Mouse (Mus musculus): Measurements from ENCODE around the gene Specc1. TPM values are rescaled to one million over a fixed set of nuclear protein-coding genes. Genes with fewer than 3 reads are reported as not detected.

Specc1 gene
- total RNA-seq, 2 experiments from 2014 or later, result 16.3 to 22.4 TPM

DNA sequence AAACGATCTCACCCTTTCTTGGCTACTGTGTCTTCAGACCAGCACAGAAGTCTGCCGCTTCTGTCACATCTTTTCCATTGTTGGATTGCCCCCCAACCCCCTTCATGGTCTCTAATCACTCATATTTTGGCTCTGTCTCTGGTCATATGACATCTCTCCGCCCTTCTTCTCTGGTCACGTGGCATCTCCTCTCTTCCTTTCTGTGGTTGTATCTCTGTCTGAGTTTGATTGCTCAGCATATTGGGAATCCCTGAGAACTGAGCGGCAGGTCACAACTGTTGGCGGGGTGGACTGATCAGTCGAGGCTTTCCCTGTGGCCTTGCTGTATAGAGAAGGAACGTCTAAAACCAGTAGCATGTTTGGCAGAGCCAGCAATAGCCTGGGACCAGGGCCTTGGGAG, 10.5 kb downstream of the Specc1 start:
- DNase-seq (ENCODE audit: low spot score in 2 of 2), result no peak

DNA sequence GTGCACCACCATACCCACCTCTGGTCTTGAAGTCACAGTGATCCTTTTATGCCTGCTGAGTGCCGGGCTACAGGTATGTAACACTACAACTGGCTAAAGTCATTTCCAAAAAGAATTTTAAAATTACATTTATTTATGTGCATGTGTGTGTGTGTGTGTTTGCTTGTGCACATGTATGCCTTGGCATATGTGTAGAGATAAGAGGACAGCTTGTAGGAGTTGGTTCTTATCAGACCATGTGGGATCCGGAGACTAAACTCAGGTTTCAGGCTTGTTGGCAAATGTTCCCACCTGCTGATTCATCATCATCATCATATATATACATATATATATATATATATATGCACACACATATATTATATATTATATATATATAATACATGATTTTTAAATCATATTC, 12.3 kb downstream of the Specc1 start:
- DNase-seq (ENCODE audit: low spot score in 2 of 2), result no peak

DNA sequence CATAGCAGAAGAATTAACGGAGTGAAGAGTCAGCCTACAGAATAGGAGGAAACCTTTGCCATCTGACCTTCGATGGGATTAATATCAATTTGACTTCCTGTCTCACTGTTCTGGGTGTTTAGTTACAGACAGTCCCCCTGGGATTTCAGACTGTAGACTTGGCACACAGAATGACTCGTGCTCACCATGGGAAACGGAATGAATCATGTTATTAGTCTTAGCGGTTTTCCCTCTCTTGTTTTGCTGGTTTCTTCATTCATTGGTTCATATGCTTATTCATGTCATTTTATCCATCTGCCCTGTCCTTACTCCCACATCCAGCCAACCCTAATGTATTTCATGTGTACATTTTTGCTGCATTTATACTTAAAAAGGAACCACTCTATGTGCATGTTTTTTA, 14.3 kb downstream of the Specc1 start:
- DNase-seq (ENCODE audit: low spot score in 2 of 2), result no peak

DNA sequence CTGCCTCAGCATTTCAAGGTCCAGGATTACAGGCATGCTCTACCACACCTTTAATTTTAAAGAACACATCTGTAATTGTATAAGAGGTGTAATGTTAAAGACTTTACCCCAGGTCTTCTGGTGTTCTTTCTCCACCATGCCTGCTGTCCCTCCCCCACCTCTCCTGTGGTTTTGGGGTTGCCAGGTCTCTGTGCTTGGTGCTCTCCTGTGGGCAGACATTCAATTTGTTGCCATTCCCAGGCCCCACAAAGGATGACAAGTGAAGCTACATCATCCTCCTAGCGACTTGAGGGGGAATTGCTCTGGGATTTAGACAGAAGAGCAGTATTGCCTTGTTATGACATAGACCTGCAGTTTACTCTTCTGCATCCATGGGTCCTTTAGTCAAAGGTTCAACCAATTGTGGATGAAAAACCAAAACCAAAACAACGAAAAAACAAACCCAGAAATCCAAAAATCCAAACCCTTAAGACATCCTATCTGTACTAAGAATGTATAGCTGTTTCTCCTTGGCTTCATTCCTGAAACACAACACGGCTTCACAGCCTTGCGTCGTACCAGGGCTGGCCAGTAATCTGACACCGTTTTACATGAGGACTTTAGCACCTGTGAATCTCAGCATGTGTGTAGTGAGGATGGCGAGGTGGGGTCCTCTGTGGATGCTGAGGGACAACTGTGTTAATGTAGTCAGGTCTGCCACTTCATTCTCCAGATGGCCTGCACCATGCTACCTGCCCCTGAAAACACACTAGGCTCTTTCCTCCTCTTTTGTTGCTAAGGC, 15.1 kb downstream of the Specc1 start:
- DNase-seq (ENCODE audit: low spot score in 2 of 2), result no peak

DNA sequence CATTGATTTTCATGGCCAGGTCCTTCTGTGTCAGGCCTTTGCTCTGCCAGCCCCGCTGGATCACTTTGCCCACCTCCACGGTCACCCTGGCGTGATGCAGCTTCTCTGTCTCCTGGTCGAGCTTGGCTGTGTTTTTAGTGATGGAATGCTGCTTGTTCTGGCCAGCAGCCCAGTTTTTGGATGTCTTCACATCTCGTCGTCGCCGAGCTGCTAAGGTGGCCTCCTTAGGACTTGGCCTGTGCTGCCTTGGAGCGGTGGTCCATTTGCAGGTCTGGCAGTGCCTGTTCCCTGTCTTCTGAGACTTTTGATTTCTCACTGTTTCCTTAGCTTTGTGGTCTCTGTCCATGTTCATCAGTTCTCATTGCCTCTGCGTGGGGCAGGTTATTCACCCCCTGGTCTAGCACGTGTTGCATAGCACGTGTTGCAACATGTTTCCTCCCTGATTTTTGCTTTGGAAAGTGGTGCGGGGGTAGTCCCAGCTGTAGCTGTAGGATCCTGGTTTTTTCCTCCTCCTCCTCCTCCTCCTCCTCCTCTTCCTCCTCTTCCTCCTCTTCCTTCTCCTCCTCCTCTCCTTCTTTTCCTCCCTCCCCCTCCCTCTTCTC, 17.6 kb downstream of the Specc1 start:
- no peak for DNase-seq (ENCODE audit: low spot score in 2 of 2)

DNA sequence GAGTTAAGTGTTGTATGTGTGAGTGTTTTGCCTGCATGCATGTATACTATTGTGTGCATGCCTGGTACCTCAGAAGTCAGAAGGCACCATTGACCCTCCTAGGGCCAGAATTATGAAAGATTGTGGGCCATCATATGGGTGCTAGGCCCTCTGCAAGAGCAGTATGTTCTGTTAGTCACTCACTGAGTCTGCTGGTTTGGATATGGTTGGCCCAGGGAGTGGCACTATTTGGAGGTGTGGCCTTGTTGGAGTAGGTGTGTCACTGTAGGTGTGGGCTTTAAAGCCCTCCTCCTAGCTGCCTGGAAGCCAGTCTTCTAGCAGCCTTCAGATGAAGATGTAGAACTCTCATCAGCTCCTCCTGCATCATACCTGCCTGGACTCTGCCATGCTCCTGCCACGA, 19.2 kb downstream of the Specc1 start:
- DNase-seq (ENCODE audit: low spot score in 2 of 2), result no peak

DNA sequence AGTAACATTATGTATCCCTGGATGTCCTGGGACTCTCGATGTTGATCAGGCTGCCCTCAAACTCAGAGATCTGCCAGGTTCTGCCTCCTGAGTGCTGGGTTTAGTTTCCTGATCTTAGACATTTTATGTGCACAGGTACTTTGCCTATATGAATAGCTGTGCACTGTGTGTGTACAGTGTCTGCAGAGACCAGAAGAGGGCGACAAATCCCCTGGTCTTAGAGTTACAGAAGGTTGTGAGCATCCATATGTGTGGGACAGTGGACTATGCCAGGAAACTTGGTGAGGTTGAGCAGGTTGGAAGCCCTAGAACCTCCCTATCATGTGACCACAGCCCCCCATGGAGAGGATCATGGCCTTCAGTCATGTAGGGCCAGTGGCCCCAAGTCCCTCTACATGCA, 24.7 kb downstream of the Specc1 start:
- no peak for DNase-seq (ENCODE audit: low spot score in 2 of 2)

DNA sequence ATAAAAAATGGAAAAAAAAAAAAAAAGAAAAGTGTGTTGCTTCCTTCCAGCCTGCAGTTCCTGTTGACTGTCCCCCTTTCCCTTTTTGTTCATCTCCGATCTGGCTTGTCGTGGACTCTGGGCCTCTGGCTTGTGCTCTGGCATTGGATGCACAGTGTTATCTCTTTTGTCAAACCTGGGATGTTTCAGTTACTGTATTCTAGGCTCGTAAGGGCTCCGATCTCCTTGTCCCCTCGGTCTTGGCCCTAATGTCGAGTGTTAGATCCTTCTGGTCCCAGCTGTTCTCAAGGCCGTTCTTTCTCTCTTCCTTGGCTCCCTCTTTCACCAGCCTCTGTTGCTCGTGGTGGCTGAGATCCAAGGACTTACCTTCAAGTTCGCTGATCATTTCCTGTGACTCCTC, 26.3 kb downstream of the Specc1 start:
- DNase-seq (ENCODE audit: low spot score in 2 of 2), result no peak

DNA sequence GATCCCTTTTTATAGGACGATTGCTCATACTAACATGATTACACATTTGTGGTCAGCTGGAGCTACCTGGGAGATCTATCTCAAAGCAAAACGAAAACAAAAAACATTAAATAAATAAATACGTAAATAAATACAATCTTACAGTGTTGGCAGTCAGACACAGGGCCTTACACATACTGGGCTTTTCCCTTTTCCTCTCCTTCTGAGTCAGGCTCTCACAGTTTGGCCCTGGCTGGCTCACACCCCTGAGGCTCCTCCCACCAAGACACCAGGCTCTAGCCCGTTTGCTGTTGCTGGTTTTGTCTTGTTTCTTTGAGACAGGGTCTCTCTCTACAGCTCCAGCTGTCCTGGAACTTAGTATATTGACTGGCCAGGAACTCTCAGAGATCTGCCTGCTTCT, 30.4 kb downstream of the Specc1 start:
- no peak for DNase-seq (ENCODE audit: low spot score in 2 of 2)

DNA sequence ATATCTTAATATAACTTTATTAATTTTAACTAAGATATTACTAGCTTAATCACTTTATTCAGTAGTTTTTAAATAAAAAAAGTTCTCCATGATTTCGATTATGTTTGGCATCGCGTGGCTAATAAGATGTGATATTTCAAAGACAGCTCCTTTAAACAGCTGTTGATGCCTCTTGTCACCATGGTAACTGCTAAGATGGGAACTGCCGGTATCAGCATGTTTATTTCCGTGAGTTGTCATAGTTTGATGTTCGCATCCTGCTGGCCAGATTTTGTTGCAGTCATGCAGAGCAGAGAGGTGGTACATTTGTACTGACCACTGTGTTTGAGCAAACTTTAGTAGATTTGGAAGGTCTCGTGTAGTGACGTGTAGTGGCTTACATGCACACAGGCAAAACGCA, 33.1 kb downstream of the Specc1 start:
- no peak for DNase-seq (ENCODE audit: low spot score in 2 of 2)

DNA sequence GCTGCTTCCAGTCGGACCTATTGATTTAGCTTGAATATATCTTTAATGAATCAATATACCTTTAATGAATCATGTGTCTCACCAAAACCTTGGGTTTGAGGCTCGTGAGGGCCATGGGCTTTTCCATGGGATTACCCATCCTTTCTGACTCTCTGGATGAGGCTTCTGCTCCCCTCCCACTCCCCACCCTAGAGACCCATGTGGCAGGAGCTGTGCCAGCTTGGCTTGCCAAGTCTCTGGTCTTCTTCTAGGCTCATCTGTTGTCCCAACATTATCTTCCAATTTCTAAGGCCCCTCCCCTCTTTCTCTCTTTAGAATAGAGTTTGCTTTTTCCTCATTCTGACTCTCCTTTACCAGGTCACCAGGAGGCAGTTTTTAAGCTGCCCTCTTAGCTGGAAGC, 35.0 kb downstream of the Specc1 start:
- DNase-seq (ENCODE audit: low spot score in 2 of 2), result no peak

DNA sequence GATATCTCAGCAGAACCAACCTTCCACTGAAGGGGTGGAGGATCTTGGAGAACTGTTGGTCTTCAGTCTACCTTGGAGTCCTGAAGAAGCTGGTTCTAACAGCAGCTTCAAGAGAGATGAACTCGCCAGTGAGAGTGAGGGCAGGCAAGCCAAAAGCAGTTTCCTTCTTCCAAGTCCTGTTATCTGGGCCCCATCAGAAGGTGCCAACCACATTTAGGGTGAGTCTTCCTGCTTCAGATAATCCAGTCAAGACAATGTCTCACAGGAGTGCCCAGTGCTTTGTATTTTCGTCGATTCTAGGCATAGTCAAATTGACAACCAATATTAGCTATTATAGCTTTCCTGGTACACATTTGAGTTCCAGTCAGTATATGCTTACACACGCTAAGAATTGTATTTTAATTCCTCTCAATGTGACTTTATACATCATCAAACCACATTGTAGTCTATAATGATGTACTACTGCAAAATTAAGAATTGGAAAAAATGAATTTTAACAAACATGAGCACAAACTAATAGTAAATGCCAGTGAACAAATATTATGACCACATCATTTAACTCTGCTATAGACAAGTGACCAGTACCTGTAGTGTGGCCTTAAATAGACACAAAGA, 36.2 kb downstream of the Specc1 start:
- DNase-seq (ENCODE audit: low spot score in 2 of 2), result no peak

DNA sequence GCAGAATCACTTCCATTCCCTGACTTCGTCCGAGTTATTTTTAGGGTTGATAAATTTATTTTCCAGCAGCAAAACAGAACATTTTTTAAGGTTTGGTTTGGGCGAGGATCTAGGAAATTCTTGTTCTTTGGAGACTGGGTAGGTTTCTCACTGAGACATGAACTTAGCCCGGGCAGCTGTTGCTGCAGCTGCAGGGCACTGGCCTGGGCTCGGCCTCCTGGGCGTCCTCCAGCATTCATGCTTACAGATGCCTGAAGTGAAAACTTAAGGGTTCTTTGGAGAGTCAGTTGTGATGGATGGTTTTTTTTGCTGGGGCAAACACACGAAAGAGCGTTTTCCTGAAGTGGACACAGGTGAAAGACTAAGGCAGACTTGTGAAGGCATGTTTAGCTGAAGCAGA, 42.9 kb downstream of the Specc1 start:
- DNase-seq (ENCODE audit: low spot score in 2 of 2), result no peak

DNA sequence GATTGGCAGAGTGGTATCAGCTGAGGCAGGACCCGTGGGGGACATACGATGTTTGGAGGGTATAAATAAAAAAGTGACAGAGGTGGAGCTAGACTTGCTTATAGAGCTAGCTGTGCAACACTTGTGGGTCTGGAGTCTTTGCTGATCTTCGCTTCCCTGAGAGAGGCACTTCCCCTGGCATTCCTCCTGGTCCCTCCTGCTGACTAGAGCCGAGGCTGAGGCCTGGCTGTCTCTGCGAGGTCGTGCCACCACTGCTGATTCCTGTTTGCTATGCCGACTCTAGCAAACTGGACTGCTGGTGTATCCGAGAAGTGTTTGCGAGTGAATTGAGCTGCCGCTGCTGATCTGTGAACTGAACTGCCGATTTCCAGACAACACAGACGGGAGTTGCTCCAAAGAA, 43.5 kb downstream of the Specc1 start:
- no peak for DNase-seq (ENCODE audit: low spot score in 2 of 2)

DNA sequence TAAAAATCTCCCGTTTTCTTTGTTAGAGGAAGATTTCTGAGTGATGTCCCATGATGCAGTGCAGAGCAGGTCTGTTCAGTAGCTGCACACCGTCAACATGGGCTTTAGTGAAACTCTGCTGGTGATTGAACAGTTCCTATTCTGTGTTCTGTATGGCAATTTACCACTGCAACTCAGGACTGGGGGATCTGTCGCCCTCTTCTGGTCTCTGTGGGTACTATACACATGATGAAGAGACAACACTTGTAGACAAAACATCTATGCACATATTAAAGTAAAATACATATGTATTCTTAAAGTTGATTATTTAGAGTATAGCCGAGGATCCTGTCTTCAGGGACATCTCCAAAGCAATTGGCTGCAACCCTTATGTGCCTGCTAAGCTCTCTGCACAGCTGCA, 45.4 kb downstream of the Specc1 start:
- no peak for DNase-seq (ENCODE audit: low spot score in 2 of 2)

DNA sequence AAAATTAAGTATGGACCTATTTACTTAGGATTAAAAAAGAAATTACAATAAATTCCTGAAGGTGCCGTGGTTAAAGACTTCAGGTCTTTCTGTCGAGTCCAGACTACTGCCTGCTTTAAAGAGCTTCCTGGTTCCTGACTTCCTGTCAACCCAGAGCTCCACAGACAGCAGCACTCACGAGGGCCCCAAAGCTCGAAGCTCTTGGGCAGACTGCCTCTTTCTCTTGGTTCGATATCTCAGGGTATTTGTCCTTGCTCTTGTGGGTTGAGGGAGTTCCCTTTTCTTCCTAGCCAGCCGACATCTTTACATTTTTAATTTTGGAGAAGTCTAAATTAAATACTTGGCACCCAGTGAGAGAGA, 48.3 kb downstream of the Specc1 start:
- DNase-seq (ENCODE audit: low spot score in 2 of 2), result no peak

DNA sequence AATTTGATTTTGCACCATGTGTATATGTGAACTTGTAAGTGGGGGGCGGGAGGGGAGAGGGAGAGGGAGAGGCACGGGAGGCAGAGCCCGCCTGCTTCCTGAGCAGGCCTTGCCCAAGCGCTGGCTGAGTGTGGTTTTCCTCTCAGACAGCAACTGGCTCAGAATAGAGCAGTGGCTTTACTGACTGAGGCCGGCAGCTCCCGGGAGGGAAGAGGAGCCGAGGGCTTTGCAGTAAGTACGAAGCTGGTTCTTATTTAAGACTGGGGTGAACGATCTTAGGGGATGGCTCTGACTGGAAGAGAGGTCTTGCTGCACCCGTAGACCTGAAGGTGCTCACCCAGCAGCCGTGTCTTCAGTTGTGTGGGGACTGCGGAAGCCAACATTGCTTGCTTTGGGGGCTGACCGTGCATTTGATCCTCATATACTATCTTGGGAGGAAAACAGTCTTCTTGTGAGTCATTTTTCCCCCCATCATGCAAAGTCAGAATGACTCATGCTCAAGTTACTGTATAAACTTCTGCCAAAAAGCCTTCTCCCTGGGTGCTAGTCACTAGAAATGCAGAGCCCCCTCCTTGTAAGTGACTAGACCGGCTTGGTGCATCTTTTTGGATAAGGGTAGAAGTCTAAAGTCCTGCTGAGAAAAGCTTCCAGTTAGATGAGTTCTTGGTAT, 48.8 kb downstream of the Specc1 start:
- no peak for DNase-seq (ENCODE audit: low spot score in 2 of 2)

DNA sequence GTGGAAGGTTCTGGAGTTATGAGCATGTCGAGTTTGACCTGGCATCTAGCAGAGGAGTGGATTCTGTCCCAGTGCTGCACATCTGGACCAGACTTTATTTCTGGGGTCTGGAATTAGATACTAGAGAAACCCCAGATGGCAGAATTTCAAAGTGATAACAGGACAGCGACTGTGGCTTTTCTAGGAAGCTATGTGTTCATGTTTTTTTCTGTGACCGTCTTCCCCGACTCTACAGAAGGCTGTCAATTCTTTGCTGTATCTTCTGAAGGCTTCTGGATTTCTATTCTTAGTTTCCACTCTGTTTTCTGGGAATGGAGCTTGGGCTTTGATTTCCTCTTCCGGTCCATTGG, 49.3 kb downstream of the Specc1 start:
- DNase-seq (ENCODE audit: low spot score in 2 of 2), result no peak

DNA sequence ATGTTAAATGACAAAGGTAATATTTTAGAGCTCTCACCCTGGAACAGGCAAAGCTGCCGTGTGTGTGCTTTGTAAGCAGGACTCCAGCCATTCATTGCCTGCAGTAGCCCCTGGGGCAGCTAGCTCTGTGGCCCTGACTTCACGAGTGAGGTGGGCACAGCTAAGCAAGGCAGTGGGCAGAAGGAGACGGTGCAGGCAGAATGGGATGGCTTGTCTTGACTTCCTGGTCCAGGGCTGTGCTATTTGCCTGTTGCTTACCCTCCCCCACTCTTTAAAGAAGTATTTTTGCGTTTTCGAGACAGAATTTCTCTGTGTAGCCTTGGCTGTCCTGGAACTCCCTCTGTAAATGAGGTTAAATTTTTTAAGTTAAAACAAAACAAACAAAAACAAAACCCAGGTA, 50.1 kb downstream of the Specc1 start:
- no peak for DNase-seq (ENCODE audit: low spot score in 2 of 2)

DNA sequence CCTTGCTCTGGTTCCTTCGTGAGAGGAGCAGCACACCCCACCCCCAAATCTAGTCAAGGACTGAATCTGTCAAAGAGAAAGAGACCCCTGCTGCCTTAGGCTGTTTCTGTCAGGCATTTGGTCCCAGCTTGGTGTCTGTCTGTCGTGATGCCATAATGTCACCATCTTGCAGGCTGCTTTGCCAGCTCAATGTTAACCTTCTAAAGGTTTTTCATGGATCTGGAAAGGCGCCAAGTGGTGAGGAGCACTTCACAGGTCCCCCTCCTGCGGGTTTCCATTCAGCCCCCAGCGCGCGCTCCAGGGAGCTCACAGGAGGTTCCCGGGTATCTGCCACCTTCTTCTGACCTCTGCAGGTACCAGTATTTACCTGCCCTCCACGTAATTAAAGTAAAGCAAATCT, 51.4 kb downstream of the Specc1 start:
- no peak for DNase-seq (ENCODE audit: low spot score in 2 of 2)

DNA sequence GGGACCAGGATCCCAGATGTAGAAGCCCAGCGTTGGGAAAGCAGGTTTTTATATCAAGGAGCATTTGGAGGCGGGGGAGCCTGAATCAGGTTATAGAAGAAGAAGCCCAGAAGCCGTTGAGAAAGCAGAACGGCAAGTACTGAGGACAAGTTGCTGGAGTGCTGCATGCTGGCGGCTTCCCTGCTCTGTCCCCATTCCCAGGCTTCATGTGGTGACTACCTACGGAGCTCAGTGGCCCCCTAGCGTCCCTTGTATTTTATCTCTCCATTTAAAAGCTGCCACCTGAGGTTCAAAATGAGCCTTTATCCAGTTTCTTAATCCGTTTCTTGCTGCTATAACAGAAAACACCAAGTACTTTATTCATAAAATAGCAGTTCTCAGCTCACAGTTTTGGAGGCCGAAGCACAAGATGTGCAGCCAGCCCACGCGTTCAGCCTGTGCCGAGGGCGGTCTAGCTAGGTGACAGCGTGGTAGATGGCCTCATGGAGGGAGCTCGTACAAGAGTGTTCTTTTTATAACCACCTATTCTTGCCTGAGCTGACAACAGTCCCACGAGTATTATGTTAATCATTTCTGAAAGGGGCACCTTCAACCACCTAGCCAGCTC, 54.2 kb downstream of the Specc1 start:
- no peak for DNase-seq (ENCODE audit: low spot score in 2 of 2)

DNA sequence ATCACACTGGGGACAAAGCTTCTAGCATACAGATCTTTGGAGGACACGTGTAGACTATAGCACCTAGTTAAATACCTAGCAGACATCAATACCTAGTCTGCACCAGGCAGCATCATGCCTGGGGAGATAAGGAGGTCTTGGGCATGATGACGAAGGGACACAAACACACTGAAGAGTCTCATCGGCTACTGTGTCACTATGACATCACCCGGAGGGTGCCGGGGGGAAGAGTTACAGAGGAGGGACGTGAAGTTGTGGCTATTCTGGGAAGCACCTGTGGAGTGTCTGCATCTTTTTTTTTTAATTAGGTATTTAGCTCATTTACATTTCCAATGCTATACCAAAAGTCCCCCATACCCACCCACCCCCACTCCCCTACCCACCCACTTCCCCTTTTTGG, 55.5 kb downstream of the Specc1 start:
- DNase-seq (ENCODE audit: low spot score in 2 of 2), result no peak

Data from adrenal gland, postnatal 4 days (tissue).